Mouse (Mus musculus) MEL (cell line): ENCODE measurements around the gene 4930564D02Rik. TPM values are rescaled to one million over a fixed set of nuclear protein-coding genes. Genes with fewer than 3 reads are reported as not detected.
A peak's percentile ranks its signal among the peaks of the same experiment; 100 is the strongest.

Experiments
- DNase-seq: peaks from one replicate; pipeline ENCODE4 v3.0.0; 2011; ENCODE audit warnings: low read depth, low spot score
- H3K27ac ChIP-seq: 2 replicates; pipeline ENCODE4 v1.5.1; 2012; ENCODE audit warnings: low read depth, mild to moderate bottlenecking, control low read depth, low read length, moderate library complexity; ENCODE audit not compliant: control insufficient read depth
- H3K27me3 ChIP-seq, 2 experiments: fragments of 150-350 bp in 1 of 2; sonication (generic) in 1 of 2; 2 replicates each; pipeline ENCODE4 v1.6.1; 2012; ENCODE audit warnings: low read length in 2 of 2, mild to moderate bottlenecking in 2 of 2, improper control_type of control experiment in 1 of 2, moderate library complexity in 1 of 2; ENCODE audit not compliant: insufficient read depth in 2 of 2, control insufficient read depth in 1 of 2
- H3K36me3 ChIP-seq, 2 experiments: 2 replicates each; pipeline ENCODE4 v1.6.1; 2012 to 2014; ENCODE audit warnings: low read length in 2 of 2, improper control_type of control experiment in 1 of 2, inconsistent platforms in 1 of 2, mild to moderate bottlenecking in 1 of 2; ENCODE audit not compliant: insufficient read depth in 2 of 2, control insufficient read depth in 1 of 2
- H3K4me1 ChIP-seq, 2 experiments: fragments of 150-350 bp in 1 of 2; sonication (generic) in 1 of 2; 2 replicates each; pipeline ENCODE4 v1.6.1; 2012; ENCODE audit warnings: low read length in 2 of 2, improper control_type of control experiment in 1 of 2, mild to moderate bottlenecking in 1 of 2; ENCODE audit not compliant: insufficient read depth in 2 of 2, control insufficient read depth in 1 of 2
- H3K4me3 ChIP-seq, 2 experiments: fragments of 150-350 bp in 1 of 2; sonication (generic) in 1 of 2; 2 replicates each; pipeline ENCODE4 v1.5.1; 2012; ENCODE audit warnings: low read depth in 2 of 2, low read length in 2 of 2, mild to moderate bottlenecking in 2 of 2, moderate library complexity in 2 of 2, control low read depth in 1 of 2, improper control_type of control experiment in 1 of 2; ENCODE audit not compliant: control insufficient read depth in 1 of 2, insufficient read depth in 1 of 2
- H3K79me2 ChIP-seq: 2 replicates; pipeline ENCODE4 v1.6.1; 2012; ENCODE audit warnings: mild to moderate bottlenecking, low read length, moderate library complexity; ENCODE audit not compliant: control insufficient read depth, poor library complexity, insufficient read depth
- H3K9ac ChIP-seq: 2 replicates; pipeline ENCODE4 v1.6.1; 2012; ENCODE audit warnings: low read depth, mild to moderate bottlenecking, control low read depth, low read length, moderate library complexity; ENCODE audit not compliant: control insufficient read depth, poor library complexity, severe bottlenecking
- H3K9me3 ChIP-seq: fragments of 150-350 bp; sonication (generic); replicated peaks from 2 replicates; pipeline ENCODE4 v1.6.1; 2012; ENCODE audit warnings: mild to moderate bottlenecking, low read length, improper control_type of control experiment, moderate library complexity; ENCODE audit not compliant: insufficient read depth
- CHD1 ChIP-seq: IDR thresholded peaks from 2 replicates; pipeline ENCODE4 v1.6.1; 2012; ENCODE audit warnings: low read depth, mild to moderate bottlenecking, inconsistent platforms, low read length, improper control_type of control experiment
- CTCF ChIP-seq, 3 experiments: IDR thresholded peaks in 2 of 3; conservative IDR thresholded peaks in 1 of 3; 2 replicates each; pipeline ENCODE4 v1.5.1; 2011 to 2012; ENCODE audit warnings: low read length in 3 of 3, low read depth in 2 of 3, mild to moderate bottlenecking in 2 of 3, improper control_type of control experiment in 1 of 3, inconsistent platforms in 1 of 3, mixed read lengths in 1 of 3, moderate library complexity in 1 of 3; ENCODE audit not compliant: control insufficient read depth in 1 of 3, insufficient read depth in 1 of 3, poor library complexity in 1 of 3, severe bottlenecking in 1 of 3
- E2F4 ChIP-seq: IDR thresholded peaks from 2 replicates; pipeline ENCODE4 v1.6.1; 2011; ENCODE audit warnings: low read depth, low read length, improper control_type of control experiment, borderline replicate concordance
- ELF1 ChIP-seq: IDR thresholded peaks from 2 replicates; pipeline ENCODE4 v1.6.1; 2014; ENCODE audit warnings: low read depth, mild to moderate bottlenecking, inconsistent platforms, low read length, improper control_type of control experiment, moderate library complexity
- ETS1 ChIP-seq: IDR thresholded peaks from 2 replicates; pipeline ENCODE4 v1.6.1; 2012; ENCODE audit warnings: low read depth, mild to moderate bottlenecking, inconsistent platforms, low read length, improper control_type of control experiment, moderate library complexity
- GABPA ChIP-seq: IDR thresholded peaks from 2 replicates; pipeline ENCODE4 v1.6.1; 2012; ENCODE audit warnings: low read depth, mild to moderate bottlenecking, inconsistent platforms, low read length, improper control_type of control experiment, moderate library complexity
- GATA1 ChIP-seq: IDR thresholded peaks from 2 replicates; pipeline ENCODE4 v1.6.1; 2011; ENCODE audit warnings: low read depth, low read length, improper control_type of control experiment
- HCFC1 ChIP-seq: IDR thresholded peaks from 2 replicates; pipeline ENCODE4 v1.6.1; 2012; ENCODE audit warnings: low read depth, mild to moderate bottlenecking, inconsistent platforms, low read length, improper control_type of control experiment, moderate library complexity
- JUND ChIP-seq: IDR thresholded peaks from 2 replicates; pipeline ENCODE4 v1.6.1; 2011; ENCODE audit warnings: low read depth, mild to moderate bottlenecking, improper control_type of control experiment, low read length
- KAT2A ChIP-seq: conservative IDR thresholded peaks from 2 replicates; pipeline ENCODE4 v1.6.1; 2012; ENCODE audit warnings: low read depth, low read length, improper control_type of control experiment, inconsistent platforms
- MAFK ChIP-seq: IDR thresholded peaks from 2 replicates; pipeline ENCODE4 v1.6.1; 2011; ENCODE audit warnings: low read depth, mild to moderate bottlenecking, low read length, improper control_type of control experiment, borderline replicate concordance
- MAZ ChIP-seq: IDR thresholded peaks from 2 replicates; pipeline ENCODE4 v1.6.1; 2012; ENCODE audit warnings: low read depth, mild to moderate bottlenecking, inconsistent platforms, low read length, improper control_type of control experiment
- MEF2A ChIP-seq: IDR thresholded peaks from 2 replicates; pipeline ENCODE4 v1.6.1; 2014; ENCODE audit warnings: low read depth, mild to moderate bottlenecking, inconsistent platforms, low read length, improper control_type of control experiment; ENCODE audit not compliant: poor library complexity, insufficient replicate concordance, severe bottlenecking; ENCODE audit errors: extremely low read depth
- MYC ChIP-seq: IDR thresholded peaks from 2 replicates; pipeline ENCODE4 v1.6.1; 2011; ENCODE audit warnings: low read depth, mild to moderate bottlenecking, low read length, improper control_type of control experiment, moderate library complexity
- NELFE ChIP-seq: IDR thresholded peaks from 2 replicates; pipeline ENCODE4 v1.6.1; 2011; ENCODE audit warnings: low read depth, low read length, improper control_type of control experiment
- NRF1 ChIP-seq: IDR thresholded peaks from 2 replicates; pipeline ENCODE4 v1.6.1; 2014; ENCODE audit warnings: low read depth, mild to moderate bottlenecking, inconsistent platforms, low read length, improper control_type of control experiment, moderate library complexity; ENCODE audit not compliant: poor library complexity, insufficient read depth, severe bottlenecking
- POLR2AphosphoS5 ChIP-seq: IDR thresholded peaks from 2 replicates; pipeline ENCODE4 v1.6.1; 2012; ENCODE audit warnings: low read depth, borderline replicate concordance, mild to moderate bottlenecking, inconsistent platforms, low read length, moderate library complexity, mixed read lengths
- RAD21 ChIP-seq: IDR thresholded peaks from 2 replicates; pipeline ENCODE4 v1.6.1; 2011; ENCODE audit warnings: mild to moderate bottlenecking, low read depth, low read length, improper control_type of control experiment
- SMC3 ChIP-seq: IDR thresholded peaks from 2 replicates; pipeline ENCODE4 v1.6.1; 2011; ENCODE audit warnings: low read depth, low read length, improper control_type of control experiment
- USF2 ChIP-seq, 2 experiments: IDR thresholded peaks; 2 replicates each; pipeline ENCODE4 v1.6.1; 2011 to 2012; ENCODE audit warnings: improper control_type of control experiment in 2 of 2, low read length in 2 of 2, borderline replicate concordance in 1 of 2, inconsistent platforms in 1 of 2, low read depth in 1 of 2, mild to moderate bottlenecking in 1 of 2; ENCODE audit not compliant: insufficient read depth in 1 of 2
- ZC3H11A ChIP-seq: IDR thresholded peaks from 2 replicates; pipeline ENCODE4 v1.6.1; 2012; ENCODE audit warnings: low read depth, mild to moderate bottlenecking, inconsistent platforms, low read length, improper control_type of control experiment
- ZKSCAN1 ChIP-seq: IDR thresholded peaks from 2 replicates; pipeline ENCODE4 v1.6.1; 2012; ENCODE audit warnings: low read depth, mild to moderate bottlenecking, inconsistent platforms, low read length, improper control_type of control experiment, moderate library complexity
- polyA plus RNA-seq, 2 experiments: library from polyadenylated mRNA; stranded (reverse) in 1 of 2; unstranded in 1 of 2; fragments of >175 nt in 1 of 2; fragments of >200 nt in 1 of 2; gene quantifications; 2 replicates each; pipeline versions ENCODE4 v1.2.1 to v1.2.4; 2012; ENCODE audit warnings: low replicate concordance in 2 of 2, low read depth in 1 of 2; ENCODE audit not compliant: insufficient read length in 2 of 2, insufficient read depth in 1 of 2, missing spikeins in 1 of 2
- total RNA-seq: library from RNA; depleted of rRNA; stranded (reverse); fragments of 300-350 nt; gene quantifications from 2 replicates; pipeline ENCODE4 v1.2.3, GENCODE M21; 2012

4930564D02Rik gene
- total and polyA plus RNA-seq, 3 experiments, result not detected

GRCm38 (mm10) chr3:105058627-105059513 is 7.8 kb upstream of the 4930564D02Rik start:
- H3K36me3 ChIP-seq, result no peaks in the 10 kb centered on the region
- no peak overlapping the region for H3K9ac ChIP-seq
- peak; percentile 82 for TF ChIP-seq ZC3H11A
- TF ChIP-seq NELFE, result no peak
- TF ChIP-seq RAD21, result peak; percentile 95
- peak; percentile 85 to 96 (median 86) for TF ChIP-seq CTCF (IDR thresholded peaks at IDR 0.05 in 2 of 3, conservative IDR thresholded peaks at IDR 0.05 in 1 of 3; ENCODE audit: control insufficient read depth in 1 of 3, insufficient read depth in 1 of 3, low read depth in 2 of 3, low read length in 3 of 3, poor library complexity in 1 of 3, severe bottlenecking in 1 of 3)
- peak; percentile 82 for TF ChIP-seq SMC3
- H3K27ac ChIP-seq, result no peak overlapping the region
- no peak overlapping the region for H3K4me3 ChIP-seq
- no peaks in the 10 kb centered on the region for H3K9me3 ChIP-seq
- H3K79me2 ChIP-seq, result no peaks in the 10 kb centered on the region
- peak; percentile 68 for DNase-seq
- H3K4me1 ChIP-seq, result no peaks in the 10 kb centered on the region
- no peaks in the 10 kb centered on the region for H3K27me3 ChIP-seq

- TF ChIP-seq MAZ, result no peak
- no peak for TF ChIP-seq GATA1
- no peak for TF ChIP-seq ZC3H11A
- no peak for TF ChIP-seq MAFK
- TF ChIP-seq ETS1, result no peak
- TF ChIP-seq POLR2AphosphoS5, result no peak
- TF ChIP-seq MYC, result no peak
- no peak for TF ChIP-seq JUND
- TF ChIP-seq HCFC1, result no peak
- TF ChIP-seq ZKSCAN1, result no peak
- no peak for TF ChIP-seq KAT2A
- TF ChIP-seq RAD21, result no peak
- TF ChIP-seq NRF1, result no peak
- TF ChIP-seq ELF1, result no peak
- no peak for TF ChIP-seq E2F4
- no peak for TF ChIP-seq GABPA
- TF ChIP-seq USF2 (IDR thresholded peaks at IDR 0.05; ENCODE audit: borderline replicate concordance in 1 of 2, insufficient read depth in 1 of 2, low read depth in 1 of 2, low read length in 2 of 2), result no peak
- TF ChIP-seq CHD1, result no peak
- no peak for TF ChIP-seq MEF2A
- no peaks in the 10 kb centered on the region for H3K9me3 ChIP-seq
- H3K36me3 ChIP-seq, result no peaks in the 10 kb centered on the region
- H3K27ac ChIP-seq, result no peak overlapping the region
- no peak overlapping the region for H3K9ac ChIP-seq
- no peaks in the 10 kb centered on the region for H3K4me1 ChIP-seq
- no peaks in the 10 kb centered on the region for H3K79me2 ChIP-seq
- no peak overlapping the region for H3K4me3 ChIP-seq
- no peak for DNase-seq
- no peaks in the 10 kb centered on the region for H3K27me3 ChIP-seq
Observed at GRCm38 (mm10) chr3:105059911-105060310, 6.7 kb upstream of the 4930564D02Rik start.
